Mouse (Mus musculus): ENCODE results near the gene Usp19. TPM values are rescaled to one million over a fixed set of nuclear protein-coding genes. Genes with fewer than 3 reads are reported as not detected.

Usp19 gene
- 100 to 1,000 TPM; 176 to 197 TPM for total RNA-seq (2023)

DNA sequence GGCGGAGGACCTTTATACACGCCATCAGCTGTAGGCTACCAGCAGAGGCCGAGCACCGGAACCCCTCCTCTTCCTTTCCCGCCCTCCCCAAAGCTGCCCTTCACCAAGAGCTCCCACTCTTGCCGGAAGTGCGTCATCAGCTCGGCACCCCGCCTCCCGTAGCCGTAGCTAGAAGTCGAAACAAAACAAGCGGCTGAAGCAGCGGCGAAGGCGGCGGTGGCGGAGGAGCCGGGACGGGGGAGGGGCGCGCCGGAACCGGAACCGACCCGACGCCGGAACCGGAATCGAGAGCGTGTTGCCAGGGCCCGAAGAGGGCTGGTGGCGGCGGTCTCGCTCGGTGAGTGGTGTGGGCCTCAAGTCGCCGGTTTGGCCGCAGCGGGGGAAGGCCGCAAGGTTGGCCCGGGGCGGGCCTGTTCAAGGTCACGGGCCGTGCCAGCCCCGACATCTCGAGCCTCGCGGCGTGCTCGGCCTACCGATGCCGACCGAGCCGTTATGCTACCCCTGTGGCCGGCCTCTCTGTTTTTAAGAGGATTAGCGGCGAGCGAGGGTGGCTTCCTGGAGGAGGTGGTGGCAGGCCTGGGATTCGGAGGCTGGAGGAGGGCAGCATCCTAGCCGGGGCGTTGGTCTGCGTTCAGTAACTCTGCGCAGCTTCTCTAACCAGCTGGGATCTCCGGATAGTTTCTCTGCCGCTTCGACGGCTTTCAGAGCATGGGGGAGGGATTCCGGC, at the start of gene Usp19:
Usp19 (plus strand) TSS at position 44 of the 727 bp plus-strand sequence.

DNA sequence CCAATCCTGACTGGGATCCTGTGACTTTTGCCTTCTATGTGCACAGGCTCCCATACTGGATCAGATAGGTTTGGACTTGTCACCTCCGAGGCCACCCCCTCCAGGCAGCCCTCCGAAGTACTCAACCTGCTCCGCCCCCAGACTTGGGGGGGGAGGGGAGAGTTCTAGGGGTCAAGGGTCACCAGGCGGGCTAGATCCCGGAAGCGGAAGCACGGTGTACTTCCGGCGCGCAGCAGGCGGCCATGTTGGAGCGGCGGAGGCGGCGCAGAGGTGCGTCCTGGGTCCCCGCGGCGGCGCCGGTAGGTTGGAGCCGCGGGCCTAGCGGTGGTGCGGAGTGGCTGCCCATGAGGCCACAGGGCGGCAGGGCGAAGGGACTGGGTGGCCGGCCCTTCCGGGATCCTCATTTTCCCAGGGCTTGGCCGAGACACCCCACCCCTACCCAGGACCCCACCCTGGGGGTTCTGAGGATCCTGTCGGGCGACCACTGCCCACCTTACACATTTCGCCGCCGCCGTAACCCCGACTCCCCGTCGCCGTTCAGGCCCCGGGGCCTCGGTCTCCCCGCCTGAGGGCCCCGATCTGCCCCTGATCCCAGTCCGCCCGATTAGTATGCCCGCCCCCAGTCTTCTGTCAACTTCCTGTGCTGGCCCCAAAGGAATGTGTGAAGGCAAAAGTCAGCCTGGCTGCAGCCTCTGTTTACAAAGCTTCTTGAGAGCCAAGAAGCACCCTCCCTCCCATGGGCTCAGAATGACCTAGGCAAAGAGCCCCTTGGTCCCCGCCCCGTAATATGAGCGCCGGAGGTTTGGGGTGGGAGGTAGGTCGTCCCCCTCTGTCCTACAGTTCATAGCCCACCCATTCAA, 29.9 kb upstream of the Usp19 start, which contains the start of gene Ccdc71:
Ccdc71 (plus strand) TSS at position 209 of the 860 bp plus-strand sequence.

DNA sequence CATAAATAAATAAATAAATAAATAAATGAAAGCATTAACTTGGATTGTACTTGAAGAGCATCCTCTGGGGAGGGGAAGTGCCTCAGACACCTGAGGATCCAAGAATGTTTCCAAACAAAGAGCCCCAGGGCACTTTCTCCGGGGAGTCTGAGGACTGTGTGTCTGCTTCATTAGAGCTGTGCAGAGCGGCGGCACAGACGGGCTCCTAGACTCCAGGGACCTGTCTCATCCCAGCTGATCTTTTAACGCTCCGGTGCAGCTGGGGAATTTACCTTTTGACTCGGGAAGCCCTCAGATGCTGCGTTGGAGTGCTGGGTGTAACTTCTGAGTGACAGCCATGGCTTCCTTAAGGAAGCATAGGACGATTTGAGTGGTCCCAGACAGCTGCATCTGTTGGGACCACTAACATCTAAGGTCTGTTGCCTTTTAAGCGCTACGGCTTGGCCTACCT, 29.2 kb upstream of the Usp19 start, which contains the start of gene Klhdc8b:
Klhdc8b (minus strand) TSS at position 401 of the 451 bp plus-strand sequence.

DNA sequence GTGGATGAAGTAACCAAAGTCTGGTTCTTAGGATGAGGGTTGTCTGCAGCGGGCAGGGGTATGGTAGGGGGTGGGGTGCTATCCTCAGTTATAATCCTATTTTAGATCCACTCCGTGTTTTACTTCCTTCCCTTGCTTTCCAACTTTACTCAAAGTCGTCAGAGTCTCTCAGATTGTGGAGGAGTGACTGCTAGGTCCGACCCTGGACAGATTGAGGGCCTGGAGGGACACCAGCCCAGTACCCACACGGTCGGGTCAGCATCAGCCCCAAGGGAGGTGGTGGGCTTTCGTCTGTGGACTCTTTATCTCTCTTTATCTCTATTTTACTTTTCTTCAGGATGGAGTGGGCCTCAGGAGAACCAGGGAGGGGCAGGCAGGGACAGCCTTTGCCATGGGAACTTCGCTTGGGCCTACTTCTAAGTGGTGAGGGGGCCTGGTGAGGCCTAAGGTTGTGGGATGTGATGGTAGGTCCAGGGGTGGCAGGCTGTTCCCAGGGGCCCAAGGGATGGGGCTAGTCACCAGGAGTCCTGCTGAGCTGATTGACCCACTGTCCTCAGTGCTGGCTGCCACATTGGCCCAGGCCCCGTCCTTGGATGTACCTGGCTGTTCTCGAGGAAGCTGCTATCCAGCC, 10.6 kb upstream of the Usp19 start, which contains the start of gene Lamb2:
Lamb2 (plus strand) TSS at position 16 of the 631 bp plus-strand sequence.

DNA sequence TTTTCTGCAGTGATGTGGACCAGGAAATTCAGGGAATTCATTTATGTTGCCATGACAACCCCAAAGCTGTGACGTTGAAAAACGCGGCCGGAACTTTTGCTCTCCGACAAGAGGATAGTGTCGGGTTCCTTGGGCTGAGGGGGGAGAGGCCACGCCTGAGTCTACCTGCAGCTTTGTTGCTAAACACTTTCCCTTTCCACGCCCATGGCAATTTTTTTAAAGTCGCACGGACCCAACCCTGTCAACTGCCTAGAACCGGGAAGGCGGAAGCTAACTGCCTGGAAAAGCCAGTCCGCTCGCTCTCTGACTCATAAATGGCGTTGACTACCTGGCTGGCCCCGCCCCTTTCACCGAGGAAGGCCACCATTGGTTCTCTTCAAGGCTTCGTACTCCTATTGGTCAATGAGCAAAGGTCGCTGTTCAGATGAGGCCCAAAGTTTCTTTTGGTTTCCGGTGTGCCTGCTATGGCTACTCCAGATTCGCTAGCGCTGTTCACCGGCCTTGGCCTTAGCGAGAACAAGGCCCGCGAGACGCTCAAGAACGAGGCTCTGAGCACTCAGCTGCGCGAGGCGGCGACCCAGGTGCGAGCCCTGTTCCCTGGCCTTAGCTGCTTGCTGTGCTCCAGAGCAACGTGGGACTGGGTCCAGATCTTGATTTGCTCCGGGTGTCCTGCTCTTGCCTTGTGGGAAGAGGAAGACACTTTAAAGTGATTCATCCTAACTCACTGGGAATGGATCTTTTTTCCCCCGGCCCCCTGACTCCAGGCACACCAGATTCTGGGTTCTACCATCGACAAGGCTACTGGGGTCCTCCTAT, 17.4 kb downstream of the Usp19 start, which contains the start of gene Qars:
Qars (plus strand) TSS at position 88 of the 816 bp plus-strand sequence.

DNA sequence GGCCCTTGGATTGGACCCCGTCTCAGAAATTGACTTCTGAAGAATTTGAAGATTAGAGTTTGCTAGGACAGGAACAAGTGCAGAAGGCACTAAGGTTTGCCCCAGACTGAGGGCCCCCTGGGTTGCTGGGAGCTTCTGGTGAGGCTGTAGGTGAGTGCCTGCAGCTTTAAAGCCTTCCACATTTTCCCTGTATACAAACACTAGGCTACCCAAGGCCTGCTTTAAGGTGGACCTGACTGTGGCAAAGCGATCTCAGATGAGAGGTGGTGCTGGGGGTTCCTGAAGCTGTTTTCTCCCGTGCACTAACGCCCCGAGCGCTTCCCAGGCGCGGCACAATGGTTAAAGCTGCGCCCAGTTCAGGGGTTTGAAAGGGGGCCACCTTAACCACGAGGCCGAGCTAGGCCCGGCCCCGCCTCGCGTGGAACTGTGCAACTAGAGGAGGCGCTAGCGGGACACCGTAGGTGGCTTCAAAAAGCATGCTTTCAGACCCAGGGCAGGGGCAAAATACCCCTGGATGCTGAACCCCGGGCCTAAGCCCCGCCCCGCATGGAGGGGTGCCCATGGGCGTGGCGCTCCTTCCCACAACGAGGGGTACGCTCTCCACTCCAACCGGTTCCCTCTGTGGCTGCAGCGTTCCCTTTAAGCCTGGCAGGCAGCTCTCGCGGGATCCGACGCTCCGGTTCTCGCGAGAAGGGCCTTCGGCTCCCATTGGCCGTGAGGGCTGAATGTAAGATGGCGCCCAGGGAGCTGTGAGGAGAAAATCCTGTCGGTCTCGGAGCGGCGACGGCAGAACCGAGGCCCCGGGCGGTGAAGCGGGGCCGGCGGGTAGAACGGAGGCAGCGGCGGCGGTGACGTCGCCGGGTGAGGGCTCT, 26.2 kb downstream of the Usp19 start, which contains the start of gene Qrich1:
Qrich1 (plus strand) TSS at position 427 of the 872 bp plus-strand sequence.

Other genes starting within 250 kb of the Usp19 start
- gene Dag1, start 226.6 kb upstream of the Usp19 start, total RNA-seq (2023): 10 to 100 TPM; 14.6 to 16.6 TPM
- gene Nicn1, start 200.2 kb upstream of the Usp19 start, total RNA-seq (2023): 1 to 10 TPM; 2.2 to 2.9 TPM
- 1 to 10 TPM; 1.0 TPM for gene Amt, start 193.7 kb upstream of the Usp19 start, total RNA-seq (2023)
- 100 to 1,000 TPM; 645 to 652 TPM for gene Rhoa, start 184.5 kb upstream of the Usp19 start, total RNA-seq (2023)
- 10 to 100 TPM; 13.5 to 16.4 TPM for gene Tcta, start 184.4 kb upstream of the Usp19 start, total RNA-seq (2023)
- gene Gpx1, start 151.7 kb upstream of the Usp19 start, total RNA-seq (2023): 1,000 to 10,000 TPM; 2,015 to 2,084 TPM
- 100 to 1,000 TPM; 145 to 165 TPM for gene Usp4, start 142.7 kb upstream of the Usp19 start, total RNA-seq (2023)
- 1 to 10 TPM; 2.8 to 3.7 TPM for gene 1700102P08Rik, start 97.8 kb upstream of the Usp19 start, total RNA-seq (2023)
- gene Ccdc36, start 62.1 kb upstream of the Usp19 start, total RNA-seq (2023): not detected
- gene BC048562, start 54.1 kb upstream of the Usp19 start, total RNA-seq (2023): not detected
- gene Ccdc71, start 30.1 kb upstream of the Usp19 start, total RNA-seq (2023): 10 to 100 TPM; 16.6 to 24.8 TPM
- 1 to 10 TPM; 1.7 to 1.8 TPM for gene Klhdc8b, start 29.0 kb upstream of the Usp19 start, total RNA-seq (2023)
- gene Lamb2, start 10.9 kb upstream of the Usp19 start, total RNA-seq (2023): under 1 TPM; 0.36 to 1.00 TPM
- 100 to 1,000 TPM; 145 to 176 TPM for gene Qars, start 17.1 kb downstream of the Usp19 start, total RNA-seq (2023)
- gene Qrich1, start 26.2 kb downstream of the Usp19 start, total RNA-seq (2023): 100 to 1,000 TPM; 142 to 149 TPM
- 10 to 100 TPM; 93.4 to 98.0 TPM for gene Impdh2, start 69.7 kb downstream of the Usp19 start, total RNA-seq (2023)
- 10 to 100 TPM; 26.0 to 30.1 TPM for gene Ndufaf3, start 76.8 kb downstream of the Usp19 start, total RNA-seq (2023)
- gene Dalrd3, start 79.3 kb downstream of the Usp19 start, total RNA-seq (2023): 10 to 100 TPM; 33.7 to 38.3 TPM
- 1 to 10 TPM; 3.8 to 4.3 TPM for gene Wdr6, start 88.1 kb downstream of the Usp19 start, total RNA-seq (2023)
- under 1 TPM in 1 of 2 experiments, not detected in 1; 0.67 TPM for gene P4htm, start 107.1 kb downstream of the Usp19 start, total RNA-seq (2023)
- gene Arih2, start 158.8 kb downstream of the Usp19 start, total RNA-seq (2023): 100 to 1,000 TPM; 119 to 166 TPM
- 10 to 100 TPM; 28.1 to 30.7 TPM for gene Slc25a20, start 171.5 kb downstream of the Usp19 start, total RNA-seq (2023)
- 10 to 100 TPM; 21.8 to 27.1 TPM for gene Prkar2a, start 198.7 kb downstream of the Usp19 start, total RNA-seq (2023)

Measured in monocyte, adult 59 days (primary cell).